Mouse (Mus musculus) brown adipose tissue, adult 24 weeks (tissue): ENCODE results near the gene Peak1. TPM values are rescaled to one million over a fixed set of nuclear protein-coding genes. Genes with fewer than 3 reads are reported as not detected.

Source experiments
- H3K27ac ChIP-seq: fragments of 200-500 bp; replicated peaks from 2 replicates; pipeline ENCODE4 v1.5.1; 2012; ENCODE audit warnings: low read depth, mild to moderate bottlenecking, low read length
- H3K4me1 ChIP-seq: fragments of 200-500 bp; 2 replicates; pipeline ENCODE4 v1.6.1; 2012; ENCODE audit warnings: low read length, mixed read lengths; ENCODE audit not compliant: control insufficient read depth, insufficient read depth, insufficient read length
- H3K4me3 ChIP-seq: fragments of 200-500 bp; 2 replicates; pipeline ENCODE4 v1.5.1; 2012; ENCODE audit warnings: low read depth, mild to moderate bottlenecking, low read length, moderate library complexity; ENCODE audit not compliant: insufficient read depth
- polyA plus RNA-seq: library from polyadenylated mRNA; stranded (reverse); fragments of >200 nt; gene quantifications from 2 replicates; pipeline ENCODE4 v1.2.4, GENCODE M21; 2012; ENCODE audit not compliant: missing spikeins, insufficient read depth, insufficient read length

Peak1 gene
- polyA plus RNA-seq, 1 experiment, result 9.6 TPM

GRCm38 (mm10) chr9:56260495-56261136 lies 157.3 kb downstream of the Peak1 start:
- Histone ChIP-seq H3K27ac (no peak overlapping the region), H3K4me1 (0 out of 2 replicates have a peak, but pooled peaks cover 6% of the 10 kb centered on the region), H3K4me3 (no peak overlapping the region)

- Histone ChIP-seq H3K27ac (0 out of 2 replicates have a peak overlapping the region, but pooled peaks have one; percentile 20), H3K4me3 (no peak overlapping the region), H3K4me1 (0 out of 2 replicates have a peak, but pooled peaks cover 4% of the 10 kb centered on the region)
These were observed 157.9 kb downstream of the Peak1 start for GRCm38 (mm10) chr9:56259790-56260494.

- peaks cover 4% of the 10 kb centered on the region; the same call in 1 of the 2 replicates for H3K4me1 ChIP-seq
These were observed 159.5 kb downstream of the Peak1 start for GRCm38 (mm10) chr9:56258261-56258790.

GRCm38 (mm10) chr9:56257227-56258000 lies 160.5 kb downstream of the Peak1 start:
- H3K4me1 ChIP-seq, result peaks cover 4% of the 10 kb centered on the region; the same call in 1 of the 2 replicates
- 0 out of 2 replicates have a peak overlapping the region, but pooled peaks have one; percentile 8 for H3K27ac ChIP-seq
- no peak overlapping the region for H3K4me3 ChIP-seq

More at GRCm38 (mm10) chr9:56258261-56258790, 159.5 kb downstream of the Peak1 start:
- H3K27ac ChIP-seq, result peak overlapping the region; percentile 54
- peak overlapping the region; percentile 28 for H3K4me3 ChIP-seq

GRCm38 (mm10) chr9:56255676-56256432 lies 162.0 kb downstream of the Peak1 start:
- H3K27ac ChIP-seq, result no peak overlapping the region
- no peak overlapping the region for H3K4me3 ChIP-seq

GRCm38 (mm10) chr9:56244336-56244735 lies 173.5 kb downstream of the Peak1 start:
- Histone ChIP-seq H3K4me3 (no peak overlapping the region), H3K4me1 (peaks cover 5% of the 10 kb centered on the region), H3K27ac (no peak overlapping the region)

More at GRCm38 (mm10) chr9:56255676-56256432, 162.0 kb downstream of the Peak1 start:
- H3K4me1 ChIP-seq, result peaks cover 4% of the 10 kb centered on the region; the same call in 1 of the 2 replicates

GRCm38 (mm10) chr9:56243885-56244284 lies 174.0 kb downstream of the Peak1 start:
- Histone ChIP-seq H3K4me3 (no peak overlapping the region), H3K4me1 (peaks cover 5% of the 10 kb centered on the region), H3K27ac (no peak overlapping the region)

- no peak overlapping the region for H3K27ac ChIP-seq
- H3K4me3 ChIP-seq, result no peak overlapping the region
- H3K4me1 ChIP-seq, result peaks cover 3% of the 10 kb centered on the region
These were observed 175.2 kb downstream of the Peak1 start for GRCm38 (mm10) chr9:56242686-56243085.

GRCm38 (mm10) chr9:56241076-56241475 lies 176.8 kb downstream of the Peak1 start:
- Histone ChIP-seq H3K27ac (no peak overlapping the region), H3K4me1 (no peaks in the 10 kb centered on the region), H3K4me3 (no peak overlapping the region)

- no peak overlapping the region for H3K4me3 ChIP-seq
- H3K27ac ChIP-seq, result no peak overlapping the region
- H3K4me1 ChIP-seq, result no peaks in the 10 kb centered on the region
These were observed 182.0 kb downstream of the Peak1 start for GRCm38 (mm10) chr9:56235871-56236298.

GRCm38 (mm10) chr9:56235281-56235680 lies 182.6 kb downstream of the Peak1 start:
- Histone ChIP-seq H3K27ac (no peak overlapping the region), H3K4me3 (no peak overlapping the region), H3K4me1 (no peaks in the 10 kb centered on the region)

GRCm38 (mm10) chr9:56234561-56234960 lies 183.3 kb downstream of the Peak1 start:
- H3K4me1 ChIP-seq, result no peaks in the 10 kb centered on the region
- H3K27ac ChIP-seq, result no peak overlapping the region
- no peak overlapping the region for H3K4me3 ChIP-seq

GRCm38 (mm10) chr9:56233316-56233715 lies 184.6 kb downstream of the Peak1 start:
- Histone ChIP-seq H3K4me1 (no peaks in the 10 kb centered on the region), H3K27ac (no peak overlapping the region), H3K4me3 (no peak overlapping the region)

- H3K4me3 ChIP-seq, result no peak overlapping the region
- no peaks in the 10 kb centered on the region for H3K4me1 ChIP-seq
- no peak overlapping the region for H3K27ac ChIP-seq
These were observed 187.0 kb downstream of the Peak1 start for GRCm38 (mm10) chr9:56230906-56231305.
